Comparison of ENCODE assay signal across 8 mouse cellular contexts in genomic region chr7:127824176-127824871, GRCm38 (mm10). TPM values are rescaled to one million over a fixed set of nuclear protein-coding genes. Genes with fewer than 3 reads are reported as not detected.
DNase-seq lines count a peak whose midpoint lies in the region; ATAC-seq and TF ChIP-seq lines count a peak whose summit lies in the region.

Gene Stx4a, plus strand, starts transcription at chr7:127824294.
Gene Stx1b, minus strand, starts transcription at chr7:127824549.

- no peak for TF ChIP-seq EP300 in lung, postnatal 0 days (IDR thresholded peaks at IDR 0.05)

- H3K4me2 ChIP-seq in lung, postnatal 0 days (replicated peaks; ENCODE audit: low read depth, low read length), result peak within 1 kb of the TSS; percentile 59
- H3K4me2 ChIP-seq in heart, embryonic 14.5 days (ENCODE audit: low read length), result peak within 1 kb of the TSS; percentile 73
- H3K4me2 ChIP-seq in midbrain, embryonic 16.5 days (ENCODE audit: low read length), result peak within 1 kb of the TSS; percentile 89

- no peaks in the 10 kb centered on the region for H3K4me1 ChIP-seq in lung, postnatal 0 days (ENCODE audit: insufficient read depth, low read depth, low read length)
- 0 out of 4 replicates have a peak, but pooled peaks cover 0 to 4% of the 10 kb centered on the region in 2 experiments for H3K4me1 ChIP-seq in heart, embryonic 14.5 days (ENCODE audit: control insufficient read depth in 2 of 2, insufficient read depth in 2 of 2, low read length in 2 of 2)
- H3K4me1 ChIP-seq in midbrain, embryonic 16.5 days (ENCODE audit: control insufficient read depth, insufficient read depth, low read length), result peaks cover 26% of the 10 kb centered on the region

- no peak within 1 kb of the TSS for H3K27ac ChIP-seq in lung, postnatal 0 days (ENCODE audit: low read length)
- H3K27ac ChIP-seq in heart, embryonic 14.5 days (replicated peaks in 1 of 2; ENCODE audit: control insufficient read depth in 1 of 2, insufficient read depth in 1 of 2, low read depth in 2 of 2, low read length in 2 of 2), result no peak within 1 kb of the TSS
- peak within 1 kb of the TSS; percentile 91 for H3K27ac ChIP-seq in midbrain, embryonic 16.5 days (ENCODE audit: low read length)

- no peaks in the 10 kb centered on the region for H3K36me3 ChIP-seq in lung, postnatal 0 days (ENCODE audit: insufficient read depth, low read length)
- no peaks in the 10 kb centered on the region for H3K36me3 ChIP-seq in heart, embryonic 14.5 days (ENCODE audit: control insufficient read depth, insufficient read depth, low read length)
- no peaks in the 10 kb centered on the region for H3K36me3 ChIP-seq in midbrain, embryonic 16.5 days (ENCODE audit: control insufficient read depth, insufficient read depth, low read length)

- WGBS in lung, postnatal 0 days, result 8% methylated on average over 32 of the region's 38 CpGs
- WGBS in heart, embryonic 14.5 days, result 5% methylated on average over 33 of the region's 38 CpGs
- 3% methylated on average over 32 of the region's 38 CpGs for WGBS in midbrain, embryonic 16.5 days

- H3K9me3 ChIP-seq in lung, postnatal 0 days (ENCODE audit: low read length), result no peaks in the 10 kb centered on the region
- no peaks in the 10 kb centered on the region for H3K9me3 ChIP-seq in heart, embryonic 14.5 days (ENCODE audit: control insufficient read depth, low read length)
- no peaks in the 10 kb centered on the region for H3K9me3 ChIP-seq in midbrain, embryonic 16.5 days (replicated peaks; ENCODE audit: control insufficient read depth, low read length, poor library complexity, severe bottlenecking)

- no peak within 1 kb of the TSS for H3K9ac ChIP-seq in lung, postnatal 0 days (replicated peaks; ENCODE audit: low read depth)
- H3K9ac ChIP-seq in heart, embryonic 14.5 days (ENCODE audit: low read length), result peak within 1 kb of the TSS; percentile 66
- H3K9ac ChIP-seq in midbrain, embryonic 16.5 days (ENCODE audit: low read depth, low read length), result peak within 1 kb of the TSS; percentile 98

- TF ChIP-seq CTCF in lung, postnatal 0 days (IDR thresholded peaks at IDR 0.05), result no peak

- ATAC-seq in lung, postnatal 0 days, result peak; percentile 38; the same call in 1 of the 2 replicates
- no peak; the same call in 1 of the 2 replicates for ATAC-seq in heart, embryonic 14.5 days (ENCODE audit: insufficient number of reproducible peaks, insufficient read depth, low FRiP score, low read depth)
- ATAC-seq in midbrain, embryonic 16.5 days, result peak; percentile 91

- no peak for DNase-seq in lung, postnatal 0 days (ENCODE audit: low spot score)
- no peak for DNase-seq in lung, adult 18-20 months
- DNase-seq in embryo, embryonic 10 days (ENCODE audit: low spot score), result peak; percentile 68
- peak; percentile 59 to 62 for DNase-seq in layer of hippocampus, postnatal 36 days
- no peak for DNase-seq in thymus, postnatal 10 days (ENCODE audit: low spot score in 2 of 2)
- no peak for DNase-seq in thymus, postnatal 25 days

- H3K27me3 ChIP-seq in lung, postnatal 0 days (replicated peaks; ENCODE audit: insufficient read depth, low read length), result no peaks in the 10 kb centered on the region
- H3K27me3 ChIP-seq in heart, embryonic 14.5 days (ENCODE audit: control insufficient read depth, insufficient read depth, low read length), result peaks cover 5% of the 10 kb centered on the region; the same call in 1 of the 2 replicates
- no peaks in the 10 kb centered on the region for H3K27me3 ChIP-seq in midbrain, embryonic 16.5 days (ENCODE audit: control insufficient read depth, insufficient read depth, low read depth, low read length)

- peak within 1 kb of the TSS; percentile 27 for H3K4me3 ChIP-seq in lung, postnatal 0 days (ENCODE audit: low read depth, low read length)
- peak within 1 kb of the TSS; percentile 54 to 59 for H3K4me3 ChIP-seq in heart, embryonic 14.5 days (ENCODE audit: control insufficient read depth in 1 of 2, insufficient read depth in 1 of 2, low read depth in 1 of 2, low read length in 2 of 2)
- peak within 1 kb of the TSS; percentile 85 for H3K4me3 ChIP-seq in midbrain, embryonic 16.5 days (ENCODE audit: low read depth, low read length)

RNA-seq across cellular contexts. Expression of gene Stx4a, which starts in this region (rescaled TPM):
- 41.3 and 49.2 TPM in 2 replicates for polyA plus RNA-seq in lung, postnatal 0 days (2015; fragmentation: Nextera tagmentation; extraction: Ambion mirVana)
- polyA plus RNA-seq in heart, embryonic 14.5 days (2014; fragmentation: Nextera tagmentation; extraction: Ambion mirVana), result 25.8 and 28.8 TPM in 2 replicates
- total RNA-seq in layer of hippocampus, postnatal 36 days (2021), result 10 to 100 TPM; 64.3 to 64.7 TPM
- polyA plus RNA-seq in midbrain, embryonic 16.5 days (2015; fragmentation: Nextera tagmentation; extraction: Ambion mirVana), result 18.3 and 19.7 TPM in 2 replicates

RNA-seq across cellular contexts. Expression of gene Stx1b, which starts in this region (rescaled TPM):
- polyA plus RNA-seq in lung, postnatal 0 days (2015; fragmentation: Nextera tagmentation; extraction: Ambion mirVana), result 0.74 and 0.94 TPM in 2 replicates
- polyA plus RNA-seq in heart, embryonic 14.5 days (2014; fragmentation: Nextera tagmentation; extraction: Ambion mirVana), result 1.0 and 1.2 TPM in 2 replicates
- 100 to 1,000 TPM; 342 to 346 TPM for total RNA-seq in layer of hippocampus, postnatal 36 days (2021)
- polyA plus RNA-seq in midbrain, embryonic 16.5 days (2015; fragmentation: Nextera tagmentation; extraction: Ambion mirVana), result 66.5 and 82.2 TPM in 2 replicates

Comparison
In these comparisons a context has a peak if more than half of its experiments do, and no peak if none do; other contexts are left out.
1. RNA of gene Stx1b (polyA plus RNA-seq): 66.5 to 82.2 TPM in midbrain, embryonic 16.5 days; 1.0 to 1.2 TPM in heart, embryonic 14.5 days and 0.74 to 0.94 TPM in lung, postnatal 0 days; every median in the first group is over 10 times any median in the second.
2. DNase-seq: peak in embryo, embryonic 10 days (single experiment) and layer of hippocampus, postnatal 36 days (2 of 2); none in lung, postnatal 0 days (single experiment), lung, adult 18-20 months (0 of 2), thymus, postnatal 10 days (0 of 2) and thymus, postnatal 25 days (single experiment).
3. H3K4me3 ChIP-seq: peak in every context shown above with its lines; median percentile 85 in midbrain, embryonic 16.5 days; 56 in heart, embryonic 14.5 days; 27 in lung, postnatal 0 days.
4. Peak in every context shown above with its lines, with median percentiles within 50 percentile points of each other: H3K4me2 ChIP-seq.